Mouse (Mus musculus) liver, adult 2 months (tissue): ENCODE results near the gene Dynll2.

Experiments used
- CTCF ChIP-seq: fragments of 200-500 bp; IDR thresholded peaks from 2 replicates; pipeline ENCODE4 v1.5.1; 2011; ENCODE audit warnings: low read depth, low read length, control low read depth
- POLR2A ChIP-seq: fragments of 200-500 bp; IDR thresholded peaks from 2 replicates; pipeline ENCODE4 v1.6.1; 2011; ENCODE audit warnings: low read length, control low read depth; ENCODE audit not compliant: insufficient read depth; ENCODE audit errors: extremely low read depth

GRCm38 (mm10) chr11:87984571-87984970 is 2.8 kb downstream of the Dynll2 start:
- TF ChIP-seq POLR2A (no peak), CTCF (no peak)
